Mouse (Mus musculus) thymus, adult 2 months (tissue): Measurements from ENCODE around the gene Irak1.

Source experiments
- CTCF ChIP-seq: fragments of 200-500 bp; IDR thresholded peaks from 2 replicates; pipeline ENCODE4 v1.5.1; 2012; ENCODE audit warnings: mild to moderate bottlenecking, control low read depth, low read length, moderate library complexity, borderline replicate concordance; ENCODE audit not compliant: control insufficient read depth, poor library complexity, insufficient read depth; ENCODE audit errors: extremely low read depth
- POLR2A ChIP-seq: fragments of 200-500 bp; IDR thresholded peaks from 2 replicates; pipeline ENCODE4 v1.6.1; 2012; ENCODE audit warnings: mild to moderate bottlenecking, low read length, control low read depth, moderate library complexity; ENCODE audit not compliant: control insufficient read depth, poor library complexity, insufficient read depth; ENCODE audit errors: extremely low read depth

GRCm38 (mm10) chrX:74067891-74068290 lies 44.2 kb upstream of the Irak1 start:
- TF ChIP-seq CTCF (no peak), POLR2A (no peak)
